Mouse (Mus musculus): ENCODE measurements around the gene Amigo2. TPM values are rescaled to one million over a fixed set of nuclear protein-coding genes. Genes with fewer than 3 reads are reported as not detected.

Amigo2 gene
- polyA plus RNA-seq, 1 experiment from 2014 or later, result 4.7 TPM

DNA sequence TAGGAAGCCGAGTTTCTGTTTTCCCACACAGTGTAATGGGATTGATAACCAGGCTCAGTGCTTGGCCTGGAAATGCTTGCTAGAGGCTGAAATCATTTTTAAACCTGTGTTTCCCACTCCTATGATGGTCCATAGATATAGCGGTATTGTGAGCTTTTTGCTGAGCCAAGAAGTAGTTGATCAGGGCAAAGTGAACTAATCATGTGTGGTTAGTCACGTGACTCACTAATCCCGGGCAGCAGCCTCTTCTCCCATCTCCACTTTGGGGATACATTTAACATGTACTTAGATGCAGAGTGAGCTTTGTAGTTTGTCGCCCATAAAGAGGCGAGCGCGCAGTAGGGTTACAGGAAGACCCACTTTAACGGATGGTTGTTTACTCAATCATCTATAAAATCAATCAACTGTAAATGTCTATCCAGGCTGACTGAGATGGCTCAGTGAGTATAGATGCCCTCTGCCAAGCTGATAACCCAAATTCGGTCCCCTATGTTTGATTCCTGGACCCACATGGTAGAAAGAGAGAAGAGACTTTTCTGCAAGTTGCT, 38.7 kb upstream of the Amigo2 start:
- H3K4me1 ChIP-seq (ENCODE audit: control insufficient read depth in 2 of 2, insufficient read depth in 2 of 2, low read length in 2 of 2), result peaks cover 0 to 4% of the 10 kb centered on the region in 2 experiments; a peak in 2 of 4 replicates
- no peak overlapping the region for H3K27ac ChIP-seq (replicated peaks in 1 of 2; ENCODE audit: control insufficient read depth in 1 of 2, insufficient read depth in 1 of 2, low read depth in 2 of 2, low read length in 2 of 2)
- H3K9me3 ChIP-seq (ENCODE audit: control insufficient read depth, low read length), result no peaks in the 10 kb centered on the region
- no peaks in the 10 kb centered on the region for H3K36me3 ChIP-seq (ENCODE audit: control insufficient read depth, insufficient read depth, low read length)
- no peaks in the 10 kb centered on the region for H3K27me3 ChIP-seq (ENCODE audit: control insufficient read depth, insufficient read depth, low read length)
- WGBS, result 90% methylated on average over 10 of the region's 10 CpGs
- H3K4me3 ChIP-seq (ENCODE audit: control insufficient read depth in 1 of 2, insufficient read depth in 1 of 2, low read depth in 1 of 2, low read length in 2 of 2), result no peak overlapping the region
- H3K9ac ChIP-seq (ENCODE audit: low read length), result no peak overlapping the region
- no peak overlapping the region for H3K4me2 ChIP-seq (ENCODE audit: low read length)
- no peak for ATAC-seq (ENCODE audit: insufficient number of reproducible peaks, insufficient read depth, low FRiP score, low read depth)

DNA sequence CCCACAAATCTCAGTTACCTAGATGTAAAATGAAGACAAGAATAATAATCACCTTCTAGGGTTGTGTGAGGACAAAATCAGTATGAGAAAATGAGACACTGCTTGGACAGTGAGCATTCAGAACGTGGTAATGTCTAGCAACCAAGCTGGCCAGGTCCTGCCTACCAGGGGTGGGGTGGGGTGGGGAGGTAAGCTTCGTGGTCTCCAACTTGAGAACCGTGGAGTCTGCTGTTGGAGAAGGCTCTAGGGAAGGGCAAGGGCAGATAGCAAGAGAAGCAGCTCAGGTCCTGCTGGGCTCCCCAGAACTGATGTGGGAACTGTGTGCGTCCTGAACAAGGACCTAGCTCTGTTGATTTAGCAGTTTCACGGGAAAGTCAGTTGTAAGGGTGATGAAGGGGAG, 37.1 kb upstream of the Amigo2 start:
- no peaks in the 10 kb centered on the region for H3K27me3 ChIP-seq (ENCODE audit: control insufficient read depth, insufficient read depth, low read length)
- no peaks in the 10 kb centered on the region for H3K9me3 ChIP-seq (ENCODE audit: control insufficient read depth, low read length)
- H3K4me3 ChIP-seq (ENCODE audit: control insufficient read depth in 1 of 2, insufficient read depth in 1 of 2, low read depth in 1 of 2, low read length in 2 of 2), result no peak overlapping the region
- H3K36me3 ChIP-seq (ENCODE audit: control insufficient read depth, insufficient read depth, low read length), result no peaks in the 10 kb centered on the region
- H3K9ac ChIP-seq (ENCODE audit: low read length), result no peak overlapping the region
- H3K27ac ChIP-seq (replicated peaks in 1 of 2; ENCODE audit: control insufficient read depth in 1 of 2, insufficient read depth in 1 of 2, low read depth in 2 of 2, low read length in 2 of 2), result no peak overlapping the region
- ATAC-seq (ENCODE audit: insufficient number of reproducible peaks, insufficient read depth, low FRiP score, low read depth), result no peak
- whole genome bisulfite sequencing, result 50% methylated on average over 5 of the region's 5 CpGs
- H3K4me1 ChIP-seq (ENCODE audit: control insufficient read depth in 2 of 2, insufficient read depth in 2 of 2, low read length in 2 of 2), result peaks cover 0 to 5% of the 10 kb centered on the region in 2 experiments; a peak in 2 of 4 replicates
- H3K4me2 ChIP-seq (ENCODE audit: low read length), result no peak overlapping the region

DNA sequence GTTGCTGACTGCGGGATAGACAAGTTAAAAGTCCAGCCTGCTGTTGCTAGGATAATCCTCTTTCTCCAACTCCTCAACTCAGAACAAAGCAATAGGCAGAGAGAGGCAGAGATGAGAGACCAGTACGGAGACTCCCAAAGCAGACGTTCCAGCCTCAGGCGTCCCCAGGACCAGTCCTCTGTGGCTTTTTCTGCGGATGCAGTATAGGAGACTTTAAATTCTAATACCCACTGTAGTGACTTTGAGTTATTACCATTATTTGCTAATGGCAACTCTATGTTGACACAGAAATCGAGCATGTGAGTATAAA, 35.4 kb upstream of the Amigo2 start:
- H3K9me3 ChIP-seq (ENCODE audit: control insufficient read depth, low read length), result no peaks in the 10 kb centered on the region
- H3K27me3 ChIP-seq (ENCODE audit: control insufficient read depth, insufficient read depth, low read length), result no peaks in the 10 kb centered on the region
- H3K36me3 ChIP-seq (ENCODE audit: control insufficient read depth, insufficient read depth, low read length), result no peaks in the 10 kb centered on the region
- H3K4me1 ChIP-seq (ENCODE audit: control insufficient read depth in 2 of 2, insufficient read depth in 2 of 2, low read length in 2 of 2), result peaks cover 0 to 5% of the 10 kb centered on the region in 2 experiments; a peak in 2 of 4 replicates
- no peak overlapping the region for H3K4me3 ChIP-seq (ENCODE audit: control insufficient read depth in 1 of 2, insufficient read depth in 1 of 2, low read depth in 1 of 2, low read length in 2 of 2)
- ATAC-seq (ENCODE audit: insufficient number of reproducible peaks, insufficient read depth, low FRiP score, low read depth), result no peak
- 57% methylated on average over 6 of the region's 6 CpGs for WGBS
- no peak overlapping the region for H3K4me2 ChIP-seq (ENCODE audit: low read length)
- H3K9ac ChIP-seq (ENCODE audit: low read length), result no peak overlapping the region
- H3K27ac ChIP-seq (replicated peaks in 1 of 2; ENCODE audit: control insufficient read depth in 1 of 2, insufficient read depth in 1 of 2, low read depth in 2 of 2, low read length in 2 of 2), result no peak overlapping the region

- Histone ChIP-seq H3K9me3 (ENCODE audit: control insufficient read depth, low read length) (no peaks in the 10 kb centered on the region), H3K4me1 (ENCODE audit: control insufficient read depth in 2 of 2, insufficient read depth in 2 of 2, low read length in 2 of 2) (peaks cover 0 to 5% of the 10 kb centered on the region in 2 experiments; a peak in 2 of 4 replicates), H3K4me2 (ENCODE audit: low read length) (no peak overlapping the region), H3K36me3 (ENCODE audit: control insufficient read depth, insufficient read depth, low read length) (no peaks in the 10 kb centered on the region), H3K27me3 (ENCODE audit: control insufficient read depth, insufficient read depth, low read length) (no peaks in the 10 kb centered on the region), H3K9ac (ENCODE audit: low read length) (no peak overlapping the region), H3K27ac (replicated peaks in 1 of 2; ENCODE audit: control insufficient read depth in 1 of 2, insufficient read depth in 1 of 2, low read depth in 2 of 2, low read length in 2 of 2) (no peak overlapping the region), H3K4me3 (ENCODE audit: control insufficient read depth in 1 of 2, insufficient read depth in 1 of 2, low read depth in 1 of 2, low read length in 2 of 2) (no peak overlapping the region)
- no peak for ATAC-seq (ENCODE audit: insufficient number of reproducible peaks, insufficient read depth, low FRiP score, low read depth)
- WGBS, result 45% methylated on average over 10 of the region's 10 CpGs
Measured at GRCm38 (mm10) chr15:97281712-97282571, 34.9 kb upstream of the Amigo2 start.

- Histone ChIP-seq H3K9me3 (ENCODE audit: control insufficient read depth, low read length) (no peaks in the 10 kb centered on the region), H3K27ac (replicated peaks in 1 of 2; ENCODE audit: control insufficient read depth in 1 of 2, insufficient read depth in 1 of 2, low read depth in 2 of 2, low read length in 2 of 2) (no peak overlapping the region), H3K27me3 (ENCODE audit: control insufficient read depth, insufficient read depth, low read length) (no peaks in the 10 kb centered on the region), H3K9ac (ENCODE audit: low read length) (no peak overlapping the region), H3K4me1 (ENCODE audit: control insufficient read depth in 2 of 2, insufficient read depth in 2 of 2, low read length in 2 of 2) (peaks cover 0 to 5% of the 10 kb centered on the region in 2 experiments; a peak in 2 of 4 replicates), H3K4me2 (ENCODE audit: low read length) (no peak overlapping the region), H3K4me3 (ENCODE audit: control insufficient read depth in 1 of 2, insufficient read depth in 1 of 2, low read depth in 1 of 2, low read length in 2 of 2) (no peak overlapping the region), H3K36me3 (ENCODE audit: control insufficient read depth, insufficient read depth, low read length) (no peaks in the 10 kb centered on the region)
- ATAC-seq (ENCODE audit: insufficient number of reproducible peaks, insufficient read depth, low FRiP score, low read depth), result no peak
- 26% methylated on average over 9 of the region's 9 CpGs for WGBS
Measured at GRCm38 (mm10) chr15:97280776-97281175, 33.7 kb upstream of the Amigo2 start.

- H3K36me3 ChIP-seq (ENCODE audit: control insufficient read depth, insufficient read depth, low read length), result no peaks in the 10 kb centered on the region
- WGBS, result 77% methylated on average over 8 of the region's 8 CpGs
- ATAC-seq (ENCODE audit: insufficient number of reproducible peaks, insufficient read depth, low FRiP score, low read depth), result no peak
- no peaks in the 10 kb centered on the region for H3K9me3 ChIP-seq (ENCODE audit: control insufficient read depth, low read length)
- H3K4me1 ChIP-seq (ENCODE audit: control insufficient read depth in 2 of 2, insufficient read depth in 2 of 2, low read length in 2 of 2), result peaks cover 0 to 5% of the 10 kb centered on the region in 2 experiments; a peak in 2 of 4 replicates
- H3K27me3 ChIP-seq (ENCODE audit: control insufficient read depth, insufficient read depth, low read length), result no peaks in the 10 kb centered on the region
- H3K27ac ChIP-seq (replicated peaks in 1 of 2; ENCODE audit: control insufficient read depth in 1 of 2, insufficient read depth in 1 of 2, low read depth in 2 of 2, low read length in 2 of 2), result no peak overlapping the region
- H3K9ac ChIP-seq (ENCODE audit: low read length), result no peak overlapping the region
- no peak overlapping the region for H3K4me3 ChIP-seq (ENCODE audit: control insufficient read depth in 1 of 2, insufficient read depth in 1 of 2, low read depth in 1 of 2, low read length in 2 of 2)
- H3K4me2 ChIP-seq (ENCODE audit: low read length), result no peak overlapping the region
Measured at GRCm38 (mm10) chr15:97280131-97280530, 33.0 kb upstream of the Amigo2 start.

- ATAC-seq (ENCODE audit: insufficient number of reproducible peaks, insufficient read depth, low FRiP score, low read depth), result no peak
- WGBS, result 91% methylated on average over 9 of the region's 9 CpGs
- Histone ChIP-seq H3K9ac (ENCODE audit: low read length) (no peak overlapping the region), H3K9me3 (ENCODE audit: control insufficient read depth, low read length) (no peaks in the 10 kb centered on the region), H3K36me3 (ENCODE audit: control insufficient read depth, insufficient read depth, low read length) (no peaks in the 10 kb centered on the region), H3K4me1 (ENCODE audit: control insufficient read depth in 2 of 2, insufficient read depth in 2 of 2, low read length in 2 of 2) (peaks cover 0 to 5% of the 10 kb centered on the region in 2 experiments; a peak in 2 of 4 replicates), H3K4me2 (ENCODE audit: low read length) (no peak overlapping the region), H3K27ac (replicated peaks in 1 of 2; ENCODE audit: control insufficient read depth in 1 of 2, insufficient read depth in 1 of 2, low read depth in 2 of 2, low read length in 2 of 2) (no peak overlapping the region), H3K4me3 (ENCODE audit: control insufficient read depth in 1 of 2, insufficient read depth in 1 of 2, low read depth in 1 of 2, low read length in 2 of 2) (no peak overlapping the region), H3K27me3 (ENCODE audit: control insufficient read depth, insufficient read depth, low read length) (no peaks in the 10 kb centered on the region)
Measured at GRCm38 (mm10) chr15:97278340-97278948, 31.4 kb upstream of the Amigo2 start.
